Mouse (Mus musculus): ENCODE data around the gene Ranbp10. TPM values are rescaled to one million over a fixed set of nuclear protein-coding genes. Genes with fewer than 3 reads are reported as not detected.

Gene Ranbp10
- polyA plus RNA-seq, 1 experiment from 2014 or later, result 17.0 TPM

DNA sequence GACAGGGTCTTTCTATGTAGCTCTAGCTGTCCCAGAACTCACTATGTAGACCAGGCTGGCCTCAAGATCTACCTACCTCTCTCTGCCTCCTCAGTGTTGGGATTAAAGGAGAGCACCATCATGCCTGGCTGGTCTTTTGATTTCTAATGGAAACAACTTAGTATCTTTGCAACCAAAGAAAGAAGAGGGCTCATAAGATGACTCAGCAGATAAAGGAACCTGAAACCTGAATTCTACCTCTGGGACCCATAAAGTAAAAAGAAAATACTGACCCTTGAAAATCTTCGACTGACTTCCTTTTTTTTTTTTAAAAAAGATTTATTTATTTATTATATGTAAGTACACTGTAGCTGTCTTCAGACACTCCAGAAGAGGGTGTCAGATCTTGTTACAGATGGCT lies 21.2 kb downstream of the Ranbp10 start:
- DNase-seq (ENCODE audit: low spot score) (no peak), ATAC-seq (ENCODE audit: insufficient number of reproducible peaks, low FRiP score, low TSS enrichment, low read depth) (no peak)
- H3K9ac ChIP-seq (ENCODE audit: low read length), result no peak overlapping the region
- 81% methylated on average over 1 of the region's 1 CpGs for WGBS
- no peaks in the 10 kb centered on the region for H3K9me3 ChIP-seq (ENCODE audit: control insufficient read depth, low read length)
- H3K4me3 ChIP-seq (ENCODE audit: low read depth, low read length), result no peak overlapping the region
- H3K36me3 ChIP-seq (ENCODE audit: control insufficient read depth, insufficient read depth, low read length), result no peaks in the 10 kb centered on the region
- H3K27me3 ChIP-seq (ENCODE audit: control insufficient read depth, insufficient read depth, low read length), result no peaks in the 10 kb centered on the region
- H3K4me2 ChIP-seq (ENCODE audit: low read depth, severe bottlenecking), result no peak overlapping the region
- H3K27ac ChIP-seq (replicated peaks; ENCODE audit: low read depth, low read length), result no peak overlapping the region
- no peaks in the 10 kb centered on the region for H3K4me1 ChIP-seq (ENCODE audit: control insufficient read depth, insufficient read depth, low read length)

DNA sequence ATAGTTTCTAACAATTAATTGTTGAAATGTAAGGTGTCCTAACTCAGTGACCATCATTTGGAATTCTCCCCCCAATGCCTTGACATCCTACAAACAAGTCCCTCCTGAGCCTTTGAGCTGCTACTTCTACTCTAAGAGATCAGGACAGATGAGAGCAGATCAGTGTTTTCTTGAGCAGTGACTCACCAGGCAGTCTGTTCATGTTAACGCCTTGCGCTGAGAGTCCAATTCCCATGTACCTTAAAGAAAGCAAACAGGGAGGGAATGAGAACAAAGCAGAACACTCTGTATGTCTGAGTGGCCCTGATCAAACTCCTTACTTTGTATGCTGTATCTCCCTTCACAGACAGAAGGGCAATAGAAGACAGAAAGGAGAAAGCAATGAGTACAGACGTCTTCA lies 21.8 kb downstream of the Ranbp10 start:
- Histone ChIP-seq H3K9ac (ENCODE audit: low read length) (no peak overlapping the region), H3K4me2 (ENCODE audit: low read depth, severe bottlenecking) (no peak overlapping the region), H3K9me3 (ENCODE audit: control insufficient read depth, low read length) (no peaks in the 10 kb centered on the region), H3K27ac (replicated peaks; ENCODE audit: low read depth, low read length) (no peak overlapping the region), H3K4me1 (ENCODE audit: control insufficient read depth, insufficient read depth, low read length) (no peaks in the 10 kb centered on the region), H3K4me3 (ENCODE audit: low read depth, low read length) (no peak overlapping the region), H3K36me3 (ENCODE audit: control insufficient read depth, insufficient read depth, low read length) (no peaks in the 10 kb centered on the region), H3K27me3 (ENCODE audit: control insufficient read depth, insufficient read depth, low read length) (no peaks in the 10 kb centered on the region)
- ATAC-seq (ENCODE audit: insufficient number of reproducible peaks, low FRiP score, low TSS enrichment, low read depth) (no peak), DNase-seq (ENCODE audit: low spot score) (no peak)
- 80% methylated on average over 3 of the region's 3 CpGs for WGBS

- 94% methylated on average over 7 of the region's 7 CpGs for WGBS
These were observed 22.4 kb downstream of the Ranbp10 start for GRCm38 (mm10) chr8:105804797-105805196.

GRCm38 (mm10) chr8:105801153-105801904 lies 25.8 kb downstream of the Ranbp10 start:
- 92% methylated on average over 6 of the region's 6 CpGs for WGBS
- no peak overlapping the region for H3K4me3 ChIP-seq (ENCODE audit: low read depth, low read length)
- no peak for DNase-seq (ENCODE audit: low spot score)
- no peaks in the 10 kb centered on the region for H3K9me3 ChIP-seq (ENCODE audit: control insufficient read depth, low read length)
- no peak overlapping the region for H3K9ac ChIP-seq (ENCODE audit: low read length)
- no peaks in the 10 kb centered on the region for H3K36me3 ChIP-seq (ENCODE audit: control insufficient read depth, insufficient read depth, low read length)
- no peak overlapping the region; the same call in 1 of the 2 replicates for H3K27ac ChIP-seq (replicated peaks; ENCODE audit: low read depth, low read length)
- H3K27me3 ChIP-seq (ENCODE audit: control insufficient read depth, insufficient read depth, low read length), result no peaks in the 10 kb centered on the region
- ATAC-seq (ENCODE audit: insufficient number of reproducible peaks, low FRiP score, low TSS enrichment, low read depth), result no peak
- no peak overlapping the region for H3K4me2 ChIP-seq (ENCODE audit: low read depth, severe bottlenecking)
- H3K4me1 ChIP-seq (ENCODE audit: control insufficient read depth, insufficient read depth, low read length), result no peaks in the 10 kb centered on the region

More at GRCm38 (mm10) chr8:105804797-105805196, 22.4 kb downstream of the Ranbp10 start:
- no peak overlapping the region for H3K4me2 ChIP-seq (ENCODE audit: low read depth, severe bottlenecking)
- H3K27ac ChIP-seq (replicated peaks; ENCODE audit: low read depth, low read length), result no peak overlapping the region
- no peak overlapping the region for H3K4me3 ChIP-seq (ENCODE audit: low read depth, low read length)
- DNase-seq (ENCODE audit: low spot score) (no peak), ATAC-seq (ENCODE audit: insufficient number of reproducible peaks, low FRiP score, low TSS enrichment, low read depth) (no peak)
- no peak overlapping the region for H3K9ac ChIP-seq (ENCODE audit: low read length)
- H3K9me3 ChIP-seq (ENCODE audit: control insufficient read depth, low read length), result no peaks in the 10 kb centered on the region
- H3K4me1 ChIP-seq (ENCODE audit: control insufficient read depth, insufficient read depth, low read length), result no peaks in the 10 kb centered on the region
- H3K27me3 ChIP-seq (ENCODE audit: control insufficient read depth, insufficient read depth, low read length), result no peaks in the 10 kb centered on the region
- H3K36me3 ChIP-seq (ENCODE audit: control insufficient read depth, insufficient read depth, low read length), result no peaks in the 10 kb centered on the region

- H3K36me3 ChIP-seq (ENCODE audit: control insufficient read depth, insufficient read depth, low read length), result 0 out of 2 replicates have a peak, but pooled peaks cover 2% of the 10 kb centered on the region
- H3K27ac ChIP-seq (replicated peaks; ENCODE audit: low read depth, low read length), result no peak overlapping the region
- ATAC-seq (ENCODE audit: insufficient number of reproducible peaks, low FRiP score, low TSS enrichment, low read depth), result no peak
- no peak overlapping the region for H3K4me2 ChIP-seq (ENCODE audit: low read depth, severe bottlenecking)
- DNase-seq (ENCODE audit: low spot score), result no peak
- H3K4me3 ChIP-seq (ENCODE audit: low read depth, low read length), result no peak overlapping the region
- WGBS, result 69% methylated on average over 8 of the region's 8 CpGs
- no peaks in the 10 kb centered on the region for H3K4me1 ChIP-seq (ENCODE audit: control insufficient read depth, insufficient read depth, low read length)
- H3K9ac ChIP-seq (ENCODE audit: low read length), result no peak overlapping the region
- H3K27me3 ChIP-seq (ENCODE audit: control insufficient read depth, insufficient read depth, low read length), result no peaks in the 10 kb centered on the region
- no peaks in the 10 kb centered on the region for H3K9me3 ChIP-seq (ENCODE audit: control insufficient read depth, low read length)
These were observed 27.9 kb downstream of the Ranbp10 start for GRCm38 (mm10) chr8:105799091-105799812.

DNA sequence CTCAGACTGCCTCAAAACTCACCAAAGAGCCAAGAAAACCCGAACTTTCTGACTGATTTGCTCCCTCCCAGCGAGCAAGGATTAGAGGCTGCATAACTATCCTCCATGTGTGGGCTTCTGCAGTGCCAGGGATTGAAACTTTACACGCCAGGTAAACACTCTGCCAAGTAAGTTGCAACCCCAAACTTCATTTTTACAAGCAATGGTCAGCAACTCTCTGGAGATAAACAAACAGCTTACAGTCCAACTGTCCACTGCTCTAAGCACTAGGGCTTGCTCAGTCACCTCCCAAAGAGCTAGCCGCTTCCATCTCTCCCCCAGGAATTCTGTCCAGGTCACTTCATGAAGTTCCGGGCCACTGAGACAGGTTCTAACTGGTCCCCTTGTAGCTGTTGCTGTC lies 28.7 kb downstream of the Ranbp10 start:
- Histone ChIP-seq H3K4me2 (ENCODE audit: low read depth, severe bottlenecking) (no peak overlapping the region), H3K27me3 (ENCODE audit: control insufficient read depth, insufficient read depth, low read length) (no peaks in the 10 kb centered on the region), H3K27ac (replicated peaks; ENCODE audit: low read depth, low read length) (no peak overlapping the region), H3K36me3 (ENCODE audit: control insufficient read depth, insufficient read depth, low read length) (peaks cover 4% of the 10 kb centered on the region; the same call in 1 of the 2 replicates), H3K9me3 (ENCODE audit: control insufficient read depth, low read length) (no peaks in the 10 kb centered on the region), H3K4me3 (ENCODE audit: low read depth, low read length) (no peak overlapping the region), H3K9ac (ENCODE audit: low read length) (no peak overlapping the region), H3K4me1 (ENCODE audit: control insufficient read depth, insufficient read depth, low read length) (no peaks in the 10 kb centered on the region)
- DNase-seq (ENCODE audit: low spot score) (no peak), ATAC-seq (ENCODE audit: insufficient number of reproducible peaks, low FRiP score, low TSS enrichment, low read depth) (no peak)
- 93% methylated on average over 5 of the region's 5 CpGs for WGBS

GRCm38 (mm10) chr8:105795785-105796184 lies 31.4 kb downstream of the Ranbp10 start:
- no peak for DNase-seq (ENCODE audit: low spot score)
- Histone ChIP-seq H3K4me1 (ENCODE audit: control insufficient read depth, insufficient read depth, low read length) (no peaks in the 10 kb centered on the region), H3K4me2 (ENCODE audit: low read depth, severe bottlenecking) (no peak overlapping the region), H3K9me3 (ENCODE audit: control insufficient read depth, low read length) (no peaks in the 10 kb centered on the region), H3K4me3 (ENCODE audit: low read depth, low read length) (no peak overlapping the region), H3K36me3 (ENCODE audit: control insufficient read depth, insufficient read depth, low read length) (peaks cover 4% of the 10 kb centered on the region; the same call in 1 of the 2 replicates), H3K27me3 (ENCODE audit: control insufficient read depth, insufficient read depth, low read length) (no peaks in the 10 kb centered on the region), H3K9ac (ENCODE audit: low read length) (no peak overlapping the region), H3K27ac (replicated peaks; ENCODE audit: low read depth, low read length) (no peak overlapping the region)
- WGBS, result 97% methylated on average over 1 of the region's 1 CpGs
- no peak for ATAC-seq (ENCODE audit: insufficient number of reproducible peaks, low FRiP score, low TSS enrichment, low read depth)

DNA sequence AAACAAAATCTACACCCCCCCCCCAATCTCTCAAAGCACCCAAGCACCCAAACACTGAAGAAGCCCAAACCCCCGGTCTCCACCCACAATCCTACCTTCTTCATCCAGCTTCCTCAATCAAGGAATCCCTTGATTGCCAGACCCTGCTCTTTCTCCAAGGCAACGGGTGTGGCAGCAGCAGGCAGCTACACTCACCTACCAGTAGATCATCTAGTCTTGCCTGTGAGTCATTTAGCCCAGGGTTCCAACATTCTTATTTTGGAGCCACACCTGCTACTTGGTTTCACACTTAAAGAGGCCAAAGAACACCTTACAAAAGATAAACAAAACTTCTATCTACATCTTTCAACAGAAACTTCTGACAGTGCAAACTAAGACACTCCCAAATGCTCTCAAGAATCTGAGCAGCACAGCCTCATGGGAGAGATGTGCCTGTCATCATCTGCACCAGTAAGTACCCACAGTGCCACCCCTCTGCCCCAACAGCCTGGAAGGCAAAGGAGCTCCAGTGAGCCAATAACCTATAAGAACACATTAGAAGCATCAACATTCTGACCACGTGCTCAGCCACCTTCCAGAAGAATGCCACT lies 33.0 kb downstream of the Ranbp10 start:
- no peak overlapping the region for H3K9ac ChIP-seq (ENCODE audit: low read length)
- no peaks in the 10 kb centered on the region for H3K4me1 ChIP-seq (ENCODE audit: control insufficient read depth, insufficient read depth, low read length)
- no peak overlapping the region for H3K4me3 ChIP-seq (ENCODE audit: low read depth, low read length)
- H3K27me3 ChIP-seq (ENCODE audit: control insufficient read depth, insufficient read depth, low read length), result no peaks in the 10 kb centered on the region
- H3K36me3 ChIP-seq (ENCODE audit: control insufficient read depth, insufficient read depth, low read length), result peaks cover 4% of the 10 kb centered on the region; the same call in 1 of the 2 replicates
- H3K27ac ChIP-seq (replicated peaks; ENCODE audit: low read depth, low read length), result no peak overlapping the region
- 85% methylated on average over 3 of the region's 3 CpGs for WGBS
- DNase-seq (ENCODE audit: low spot score), result no peak
- no peak for ATAC-seq (ENCODE audit: insufficient number of reproducible peaks, low FRiP score, low TSS enrichment, low read depth)
- H3K9me3 ChIP-seq (ENCODE audit: control insufficient read depth, low read length), result no peaks in the 10 kb centered on the region
- H3K4me2 ChIP-seq (ENCODE audit: low read depth, severe bottlenecking), result no peak overlapping the region

All from limb, embryonic 11.5 days (tissue).